ENCODE assay signal across 11 mouse cellular contexts in the genomic region with DNA sequence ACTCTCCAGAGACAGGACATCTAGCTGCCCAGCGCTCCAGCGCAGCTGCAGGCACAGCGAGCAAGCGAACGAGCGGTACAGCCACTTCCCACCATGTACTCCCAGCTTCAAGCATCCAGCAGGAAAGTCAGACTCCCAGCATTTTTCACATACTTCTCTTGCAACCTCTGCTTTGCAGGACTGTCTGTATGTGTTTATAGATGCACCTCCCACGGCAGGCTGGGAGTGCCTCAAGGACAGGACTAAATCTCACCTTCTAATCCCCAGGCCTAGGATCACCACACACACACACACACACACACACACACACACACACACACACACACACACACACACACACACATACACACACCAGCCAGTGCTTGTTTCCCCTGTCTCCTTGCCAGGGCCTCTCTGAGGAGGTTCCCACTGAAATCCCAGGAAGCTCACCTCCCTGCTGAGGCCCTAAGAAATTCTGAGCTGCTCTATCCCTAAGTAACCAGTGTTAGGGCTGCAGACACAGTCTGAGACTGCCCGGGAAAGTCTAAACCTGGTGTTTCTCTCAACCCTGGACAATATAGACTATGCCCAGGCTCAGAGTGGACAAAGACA. TPM values are rescaled to one million over a fixed set of nuclear protein-coding genes. Genes with fewer than 3 reads are reported as not detected.
A peak's percentile ranks its signal among the peaks of the same experiment; 100 is the strongest.
DNase-seq lines count a peak whose midpoint lies in the region; ATAC-seq and TF ChIP-seq lines count a peak whose summit lies in the region.
"Had no signal": no experiment of that assay in that cellular context is flagged by ENCODE, and none has a peak within 500 bp of the region (broad histone marks: within the 10 kb centered on the region; RNA-seq: fewer than 3 reads in every experiment).

No protein-coding gene starts in this region.

- H3K27ac ChIP-seq in lung, embryonic 14.5 days (ENCODE audit: low read depth) = peak overlapping the region; percentile 75
- H3K27ac ChIP-seq in forebrain, embryonic 13.5 days = no peak overlapping the region; the same call in 1 of the 2 replicates
- H3K27ac ChIP-seq in limb, embryonic 11.5 days (replicated peaks; ENCODE audit: low read depth, low read length) = peak overlapping the region; percentile 77
- peak overlapping the region; percentile 72 for H3K27ac ChIP-seq in stomach, embryonic 14.5 days (ENCODE audit: low read length)

- no peak overlapping the region; the same call in 1 of the 2 replicates for H3K4me2 ChIP-seq in lung, embryonic 14.5 days
- H3K4me2 ChIP-seq in forebrain, embryonic 13.5 days = peak overlapping the region; percentile 12; the same call in 1 of the 2 replicates
- peak overlapping the region; percentile 15; the same call in 1 of the 2 replicates for H3K4me2 ChIP-seq in limb, embryonic 11.5 days (ENCODE audit: low read depth, severe bottlenecking)
- peak overlapping the region; percentile 12; the same call in 1 of the 2 replicates for H3K4me2 ChIP-seq in stomach, embryonic 14.5 days (replicated peaks; ENCODE audit: low read depth, low read length)

- 21% methylated on average over 8 of the region's 8 CpGs for WGBS in lung, embryonic 14.5 days
- 21% methylated on average over 8 of the region's 8 CpGs for WGBS in forebrain, embryonic 13.5 days
- WGBS in limb, embryonic 11.5 days = 22% methylated on average over 8 of the region's 8 CpGs
- 32% methylated on average over 8 of the region's 8 CpGs for WGBS in stomach, embryonic 14.5 days

- DNase-seq in lung, embryonic 14.5 days = peak; percentile 63
- DNase-seq in lung, postnatal 4 days = no peak
- DNase-seq in limb, embryonic 11.5 days (ENCODE audit: low spot score) = peak; percentile 52
- no peak for DNase-seq in adrenal gland, postnatal 4 days (ENCODE audit: low spot score in 2 of 2)
- DNase-seq in ovary, adult 18-20 months (ENCODE audit: low spot score) = no peak
- DNase-seq: gastrocnemius, postnatal 36 days; thymus, postnatal 36 days had no signal

- ATAC-seq in lung, embryonic 14.5 days (ENCODE audit: insufficient read depth) = peak; percentile 50
- no peak for ATAC-seq in forebrain, embryonic 13.5 days
- ATAC-seq in limb, embryonic 11.5 days (ENCODE audit: insufficient number of reproducible peaks, low FRiP score, low TSS enrichment, low read depth) = no peak
- ATAC-seq in stomach, embryonic 14.5 days (ENCODE audit: insufficient number of reproducible peaks, insufficient read depth, low FRiP score, low read depth) = peak; percentile 24; the same call in 1 of the 2 replicates
- ATAC-seq in erythroid progenitor cell, adult 5-6 weeks (replicated peaks; ENCODE audit: low FRiP score, poor library complexity, severe bottlenecking) = no peak

- TF ChIP-seq CTCF in lung, embryonic 14.5 days (IDR thresholded peaks at IDR 0.05; ENCODE audit: low read depth) = no peak

- 0 out of 2 replicates have a peak overlapping the region, but pooled peaks have one; percentile 21 for H3K9ac ChIP-seq in lung, embryonic 14.5 days
- 0 out of 2 replicates have a peak overlapping the region, but pooled peaks have one; percentile 46 for H3K9ac ChIP-seq in forebrain, embryonic 13.5 days
- no peak overlapping the region; the same call in 1 of the 2 replicates for H3K9ac ChIP-seq in limb, embryonic 11.5 days (ENCODE audit: low read length)
- no peak overlapping the region for H3K9ac ChIP-seq in stomach, embryonic 14.5 days (replicated peaks; ENCODE audit: low read depth, low read length)

- no peaks in the 10 kb centered on the region for H3K9me3 ChIP-seq in lung, embryonic 14.5 days (ENCODE audit: low read depth, low read length)
- H3K9me3 ChIP-seq in forebrain, embryonic 13.5 days (replicated peaks) = no peaks in the 10 kb centered on the region
- H3K9me3 ChIP-seq in limb, embryonic 11.5 days (ENCODE audit: control insufficient read depth, low read length) = no peaks in the 10 kb centered on the region
- H3K9me3 ChIP-seq in stomach, embryonic 14.5 days (ENCODE audit: control insufficient read depth, low read depth, low read length) = no peaks in the 10 kb centered on the region

- H3K27me3 ChIP-seq in lung, embryonic 14.5 days (ENCODE audit: insufficient read depth, low read length) = no peaks in the 10 kb centered on the region
- no peaks in the 10 kb centered on the region for H3K27me3 ChIP-seq in forebrain, embryonic 13.5 days
- no peaks in the 10 kb centered on the region for H3K27me3 ChIP-seq in limb, embryonic 11.5 days (ENCODE audit: control insufficient read depth, insufficient read depth, low read length)
- no peaks in the 10 kb centered on the region for H3K27me3 ChIP-seq in stomach, embryonic 14.5 days (ENCODE audit: control insufficient read depth, insufficient read depth, low read length)

- no peak overlapping the region for H3K4me3 ChIP-seq in lung, embryonic 14.5 days (ENCODE audit: low read depth, low read length)
- H3K4me3 ChIP-seq in forebrain, embryonic 13.5 days = no peak overlapping the region
- no peak overlapping the region for H3K4me3 ChIP-seq in limb, embryonic 11.5 days (ENCODE audit: low read depth, low read length)
- H3K4me3 ChIP-seq in stomach, embryonic 14.5 days (ENCODE audit: low read depth, low read length) = no peak overlapping the region

- H3K4me1 ChIP-seq in lung, embryonic 14.5 days (ENCODE audit: insufficient read depth) = peaks cover 30% of the 10 kb centered on the region
- H3K4me1 ChIP-seq in forebrain, embryonic 13.5 days = peaks cover 67% of the 10 kb centered on the region
- peaks cover 58% of the 10 kb centered on the region for H3K4me1 ChIP-seq in limb, embryonic 11.5 days (ENCODE audit: control insufficient read depth, insufficient read depth, low read length)
- H3K4me1 ChIP-seq in stomach, embryonic 14.5 days (ENCODE audit: control insufficient read depth, insufficient read depth, low read length) = peaks cover 45% of the 10 kb centered on the region

- H3K36me3 ChIP-seq in lung, embryonic 14.5 days (ENCODE audit: insufficient read depth) = peaks cover 28% of the 10 kb centered on the region
- 0 out of 2 replicates have a peak, but pooled peaks cover under 1% of the 10 kb centered on the region for H3K36me3 ChIP-seq in forebrain, embryonic 13.5 days (ENCODE audit: poor library complexity, severe bottlenecking)
- no peaks in the 10 kb centered on the region for H3K36me3 ChIP-seq in limb, embryonic 11.5 days (ENCODE audit: control insufficient read depth, insufficient read depth, low read length)
- no peaks in the 10 kb centered on the region for H3K36me3 ChIP-seq in stomach, embryonic 14.5 days (ENCODE audit: control insufficient read depth, insufficient read depth, low read length)

RNA-seq across cellular contexts. Expression of gene Kirrel, which starts 9.2 kb away (rescaled TPM):
- 12.7 and 12.8 TPM in 2 replicates for polyA plus RNA-seq in lung, embryonic 14.5 days (2014; fragmentation: Nextera tagmentation; extraction: Ambion mirVana)
- polyA plus RNA-seq in forebrain, embryonic 13.5 days (2015; fragmentation: Nextera tagmentation; extraction: Ambion mirVana) = 5.8 and 7.4 TPM in 2 replicates
- 12.8 and 13.6 TPM in 2 replicates for polyA plus RNA-seq in limb, embryonic 11.5 days (2014; fragmentation: Nextera tagmentation; extraction: Ambion mirVana)
- polyA plus RNA-seq in stomach, embryonic 14.5 days (2014; fragmentation: Nextera tagmentation; extraction: Ambion mirVana) = 9.1 and 10.0 TPM in 2 replicates
- total RNA-seq in erythroid progenitor cell, adult 5-6 weeks (2015; ENCODE audit: low replicate concordance) = not detected in 2 replicates
- not detected in 2 replicates for total RNA-seq in erythroid progenitor cell, adult 5-6 weeks (2017; ENCODE audit: low replicate concordance)
- 10 to 100 TPM; 30.7 to 33.0 TPM for total RNA-seq in adrenal gland, postnatal 4 days (2021)
- total RNA-seq: megakaryocyte progenitor cell, adult 5-6 weeks had no signal

Comparison
In these comparisons a context has a peak if more than half of its experiments do, and no peak if none do; other contexts are left out.
1. DNase-seq: peak in lung, embryonic 14.5 days (single experiment) and limb, embryonic 11.5 days (single experiment); none in lung, postnatal 4 days (0 of 2), adrenal gland, postnatal 4 days (0 of 2) and ovary, adult 18-20 months (single experiment).
2. ATAC-seq: peak in lung, embryonic 14.5 days (single experiment) and stomach, embryonic 14.5 days (single experiment); none in forebrain, embryonic 13.5 days (single experiment), limb, embryonic 11.5 days (single experiment) and erythroid progenitor cell, adult 5-6 weeks (single experiment).
3. H3K9ac ChIP-seq: peak in lung, embryonic 14.5 days (single experiment) and forebrain, embryonic 13.5 days (single experiment); none in limb, embryonic 11.5 days (single experiment) and stomach, embryonic 14.5 days (single experiment).